Mouse (Mus musculus) kidney, adult 2 months (tissue): ENCODE results near the gene Lrba.

Experiments used
- CTCF ChIP-seq: fragments of 200-500 bp; conservative IDR thresholded peaks from 2 replicates; pipeline ENCODE4 v1.5.1; 2011; ENCODE audit warnings: low read depth, mild to moderate bottlenecking, control low read depth, low read length, moderate library complexity, mixed read lengths; ENCODE audit not compliant: insufficient read depth, insufficient read length
- POLR2A ChIP-seq: fragments of 200-500 bp; IDR thresholded peaks from one replicate; pipeline ENCODE4 v1.6.1; 2011; ENCODE audit warnings: low read depth, low read length, control low read depth

- TF ChIP-seq CTCF, result no peak
- no peak for TF ChIP-seq POLR2A
Measured at GRCm38 (mm10) chr3:86804265-86804664, 579.8 kb downstream of the Lrba start.
